Mouse (Mus musculus): Measurements from ENCODE around the gene Cdh13. TPM values are rescaled to one million over a fixed set of nuclear protein-coding genes. Genes with fewer than 3 reads are reported as not detected.

Cdh13 gene
- polyA plus RNA-seq, 1 experiment from 2014 or later = 50.0 TPM

DNA sequence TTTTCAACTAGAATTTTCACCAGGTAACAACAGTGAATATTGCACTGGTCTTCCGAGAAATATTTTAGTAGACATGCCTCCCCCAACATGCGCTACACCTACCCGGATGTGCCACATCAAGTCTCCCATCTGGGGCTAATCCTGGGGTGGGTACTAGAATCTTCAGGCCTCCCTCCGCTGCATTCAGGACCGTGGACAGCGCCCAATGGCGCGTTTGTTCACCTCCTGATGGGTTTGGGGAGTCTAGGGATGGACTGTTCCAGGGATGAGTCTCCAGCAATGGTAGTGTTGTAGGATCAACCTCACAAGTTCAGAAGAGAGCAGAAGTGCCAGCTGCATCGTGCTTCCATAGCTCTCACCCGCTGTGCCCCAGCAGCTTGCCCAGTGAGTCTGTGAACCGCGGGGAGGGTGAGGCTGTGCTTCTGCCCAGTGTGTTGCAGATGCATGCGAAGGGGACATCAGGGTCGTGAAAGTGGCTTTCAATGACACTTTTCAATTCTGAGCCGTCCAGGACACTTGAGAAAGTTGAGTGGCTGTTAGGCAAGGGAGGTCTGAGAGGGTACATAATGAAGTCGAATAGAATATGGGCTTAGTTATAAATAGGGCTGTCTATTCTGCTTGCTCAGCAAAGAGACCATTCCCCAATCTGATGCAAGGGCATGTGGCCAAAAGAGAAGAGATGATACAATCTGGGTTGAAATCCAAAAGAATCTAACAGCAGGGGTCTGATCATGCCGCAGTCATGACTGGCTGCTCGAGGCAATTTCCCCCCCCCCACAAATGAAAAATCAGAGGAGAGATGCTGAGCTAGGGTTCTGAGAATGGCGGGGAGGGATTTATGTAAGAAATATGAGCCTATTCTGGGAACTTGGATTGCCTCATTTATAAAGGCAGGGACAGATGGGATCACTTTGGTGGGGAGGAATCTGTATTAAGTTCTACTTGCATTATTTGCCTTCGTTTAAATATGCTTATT is 668.5 kb downstream of the Cdh13 start:
- no peak overlapping the region for H3K9ac ChIP-seq
- H3K4me2 ChIP-seq = no peak overlapping the region
- H3K27me3 ChIP-seq (replicated peaks) = no peaks in the 10 kb centered on the region
- H3K4me3 ChIP-seq = no peak overlapping the region
- ATAC-seq (ENCODE audit: extremely low read depth, insufficient number of reproducible peaks, low FRiP score, low TSS enrichment) = no peak
- 53% methylated on average over 20 of the region's 20 CpGs for WGBS
- H3K9me3 ChIP-seq = no peaks in the 10 kb centered on the region
- H3K27ac ChIP-seq (replicated peaks) = no peak overlapping the region
- H3K36me3 ChIP-seq = no peaks in the 10 kb centered on the region
- H3K4me1 ChIP-seq = no peaks in the 10 kb centered on the region

GRCm38 (mm10) chr8:118956109-118956508 is 672.6 kb downstream of the Cdh13 start:
- no peaks in the 10 kb centered on the region for H3K36me3 ChIP-seq
- 83% methylated on average over 3 of the region's 3 CpGs for WGBS
- ATAC-seq (ENCODE audit: extremely low read depth, insufficient number of reproducible peaks, low FRiP score, low TSS enrichment) = no peak
- H3K9me3 ChIP-seq = no peaks in the 10 kb centered on the region
- no peak overlapping the region for H3K27ac ChIP-seq (replicated peaks)
- no peaks in the 10 kb centered on the region for H3K27me3 ChIP-seq (replicated peaks)
- H3K4me2 ChIP-seq = no peak overlapping the region
- H3K4me3 ChIP-seq = no peak overlapping the region
- H3K9ac ChIP-seq = no peak overlapping the region
- H3K4me1 ChIP-seq = no peaks in the 10 kb centered on the region

- no peak overlapping the region for H3K4me2 ChIP-seq
- H3K9me3 ChIP-seq = no peaks in the 10 kb centered on the region
- no peaks in the 10 kb centered on the region for H3K36me3 ChIP-seq
- H3K9ac ChIP-seq = no peak overlapping the region
- H3K27me3 ChIP-seq (replicated peaks) = no peaks in the 10 kb centered on the region
- H3K4me1 ChIP-seq = no peaks in the 10 kb centered on the region
- no peak overlapping the region for H3K27ac ChIP-seq (replicated peaks)
- no peak overlapping the region for H3K4me3 ChIP-seq
- 78% methylated on average over 15 of the region's 15 CpGs for WGBS
- no peak for ATAC-seq (ENCODE audit: extremely low read depth, insufficient number of reproducible peaks, low FRiP score, low TSS enrichment)
These were observed 678.5 kb downstream of the Cdh13 start for GRCm38 (mm10) chr8:118961877-118962545.

- Histone ChIP-seq H3K9ac (no peak overlapping the region), H3K27ac (replicated peaks) (no peak overlapping the region), H3K27me3 (replicated peaks) (no peaks in the 10 kb centered on the region), H3K4me2 (no peak overlapping the region), H3K9me3 (no peaks in the 10 kb centered on the region), H3K4me1 (no peaks in the 10 kb centered on the region), H3K36me3 (no peaks in the 10 kb centered on the region), H3K4me3 (no peak overlapping the region)
- 85% methylated on average over 15 of the region's 15 CpGs for WGBS
- ATAC-seq (ENCODE audit: extremely low read depth, insufficient number of reproducible peaks, low FRiP score, low TSS enrichment) = no peak
These were observed 681.7 kb downstream of the Cdh13 start for GRCm38 (mm10) chr8:118965101-118965840.

DNA sequence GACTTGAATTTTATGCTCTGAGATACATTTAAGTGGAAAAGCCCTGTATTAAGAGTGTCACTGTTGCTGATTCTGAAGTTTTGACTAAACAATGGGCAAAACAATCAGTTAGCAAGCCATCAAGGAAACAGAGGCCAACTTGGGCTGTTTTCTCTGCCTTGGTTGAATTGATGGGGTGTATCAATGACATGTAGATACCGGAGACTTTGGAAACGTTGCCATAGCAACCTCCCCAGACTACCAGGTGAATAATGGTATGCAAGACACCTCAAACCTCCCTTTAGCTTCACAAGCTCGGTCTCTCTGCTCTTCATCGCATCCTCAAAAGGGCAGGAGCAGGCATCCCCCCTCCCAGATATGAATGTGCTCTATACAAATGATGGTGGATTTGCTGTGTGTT is 685.4 kb downstream of the Cdh13 start:
- Histone ChIP-seq H3K27ac (replicated peaks) (no peak overlapping the region), H3K9ac (no peak overlapping the region), H3K27me3 (replicated peaks) (no peaks in the 10 kb centered on the region), H3K36me3 (no peaks in the 10 kb centered on the region), H3K9me3 (no peaks in the 10 kb centered on the region), H3K4me2 (no peak overlapping the region), H3K4me3 (no peak overlapping the region), H3K4me1 (no peaks in the 10 kb centered on the region)
- 73% methylated on average over 4 of the region's 4 CpGs for WGBS
- ATAC-seq (ENCODE audit: extremely low read depth, insufficient number of reproducible peaks, low FRiP score, low TSS enrichment) = no peak

DNA sequence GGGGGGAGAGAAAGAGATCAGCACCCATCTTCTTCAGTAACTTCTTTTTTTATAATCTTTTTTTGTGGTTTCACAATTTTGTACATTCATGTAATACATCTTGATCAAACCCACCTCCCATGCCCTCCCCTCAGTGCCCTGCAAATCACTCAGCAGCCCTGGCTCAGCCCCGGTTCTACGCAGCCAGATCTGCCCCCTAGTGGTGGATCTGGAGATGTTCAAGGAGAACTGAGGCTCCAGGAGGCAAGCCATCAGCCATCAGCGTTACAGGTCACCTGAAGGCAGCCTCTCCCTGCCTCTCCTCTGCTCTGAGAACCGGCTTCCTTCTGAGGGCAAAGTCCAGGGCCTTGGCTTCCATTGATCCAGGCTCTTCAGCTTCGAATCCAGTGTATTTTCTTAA is 696.3 kb downstream of the Cdh13 start:
- no peaks in the 10 kb centered on the region for H3K36me3 ChIP-seq
- no peak for ATAC-seq (ENCODE audit: extremely low read depth, insufficient number of reproducible peaks, low FRiP score, low TSS enrichment)
- 20% methylated on average over 5 of the region's 5 CpGs for WGBS
- H3K27me3 ChIP-seq (replicated peaks) = no peaks in the 10 kb centered on the region
- no peak overlapping the region for H3K4me2 ChIP-seq
- H3K9me3 ChIP-seq = 0 out of 2 replicates have a peak, but pooled peaks cover 3% of the 10 kb centered on the region
- no peak overlapping the region for H3K27ac ChIP-seq (replicated peaks)
- no peak overlapping the region for H3K4me3 ChIP-seq
- no peak overlapping the region for H3K9ac ChIP-seq
- H3K4me1 ChIP-seq = no peaks in the 10 kb centered on the region

DNA sequence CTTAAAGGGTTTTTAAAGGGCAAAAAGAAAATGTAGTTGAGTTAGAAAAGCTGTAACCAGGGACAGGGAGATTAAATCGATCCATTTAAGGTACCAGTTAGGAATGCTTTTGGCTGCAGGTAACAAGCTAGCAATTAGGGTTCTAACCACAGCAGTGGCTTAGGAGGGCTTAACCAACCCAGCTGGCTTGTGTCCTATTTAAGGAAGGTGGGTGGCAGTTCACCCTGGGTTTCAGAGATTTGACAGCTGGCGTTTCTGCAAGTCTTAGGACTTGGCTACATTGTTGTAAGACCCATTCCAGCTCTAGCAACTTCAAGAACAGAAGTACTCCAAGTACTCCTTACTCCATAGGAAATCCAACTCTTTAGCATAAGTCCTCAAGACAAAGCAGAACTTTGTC is 700.2 kb downstream of the Cdh13 start:
- Histone ChIP-seq H3K27ac (replicated peaks) (no peak overlapping the region), H3K9me3 (0 out of 2 replicates have a peak, but pooled peaks cover 3% of the 10 kb centered on the region), H3K9ac (no peak overlapping the region), H3K4me3 (no peak overlapping the region), H3K4me1 (peaks cover 3% of the 10 kb centered on the region; the same call in 1 of the 2 replicates), H3K27me3 (replicated peaks) (no peaks in the 10 kb centered on the region), H3K4me2 (no peak overlapping the region), H3K36me3 (no peaks in the 10 kb centered on the region)
- no peak for ATAC-seq (ENCODE audit: extremely low read depth, insufficient number of reproducible peaks, low FRiP score, low TSS enrichment)
- WGBS = 62% methylated on average over 2 of the region's 2 CpGs

- H3K36me3 ChIP-seq = no peaks in the 10 kb centered on the region
- no peak overlapping the region for H3K27ac ChIP-seq (replicated peaks)
- ATAC-seq (ENCODE audit: extremely low read depth, insufficient number of reproducible peaks, low FRiP score, low TSS enrichment) = no peak
- H3K9me3 ChIP-seq = 0 out of 2 replicates have a peak, but pooled peaks cover 8% of the 10 kb centered on the region
- H3K9ac ChIP-seq = no peak overlapping the region
- H3K4me2 ChIP-seq = no peak overlapping the region
- no peaks in the 10 kb centered on the region for H3K27me3 ChIP-seq (replicated peaks)
- peaks cover 3% of the 10 kb centered on the region; the same call in 1 of the 2 replicates for H3K4me1 ChIP-seq
- 25% methylated on average over 1 of the region's 1 CpGs for WGBS
- no peak overlapping the region for H3K4me3 ChIP-seq
These were observed 703.3 kb downstream of the Cdh13 start for GRCm38 (mm10) chr8:118986796-118987195.

DNA sequence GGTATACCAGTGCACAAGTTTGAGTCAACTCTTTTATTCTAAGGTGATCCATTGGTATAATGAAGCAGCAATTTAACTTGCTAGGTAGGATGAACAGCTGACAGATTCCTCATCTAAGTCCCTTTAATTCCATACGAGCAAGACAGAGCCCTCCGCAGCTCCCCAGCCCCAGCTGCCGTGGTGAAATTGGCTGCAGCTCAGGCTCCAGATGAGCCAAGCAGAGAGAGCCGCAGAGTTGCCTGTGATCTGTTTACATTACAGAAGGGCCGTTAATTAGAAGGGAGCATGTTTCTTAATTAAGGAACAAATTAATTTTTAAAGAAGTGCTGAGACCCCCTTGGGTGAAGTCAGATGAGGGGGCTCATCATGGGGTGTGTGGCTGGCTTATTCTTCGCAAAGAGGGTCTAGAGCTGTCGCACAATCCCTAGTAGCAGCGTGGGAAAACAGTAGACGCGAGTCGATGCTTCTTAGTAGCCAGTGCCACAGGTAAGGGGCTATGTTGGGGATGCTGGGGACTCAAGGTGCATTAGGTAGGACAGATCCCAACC is 712.2 kb downstream of the Cdh13 start:
- 77% methylated on average over 11 of the region's 11 CpGs for WGBS
- no peak for ATAC-seq (ENCODE audit: extremely low read depth, insufficient number of reproducible peaks, low FRiP score, low TSS enrichment)
- Histone ChIP-seq H3K9me3 (no peaks in the 10 kb centered on the region), H3K36me3 (no peaks in the 10 kb centered on the region), H3K27me3 (replicated peaks) (no peaks in the 10 kb centered on the region), H3K4me3 (no peak overlapping the region), H3K9ac (no peak overlapping the region), H3K4me2 (no peak overlapping the region), H3K4me1 (no peaks in the 10 kb centered on the region), H3K27ac (replicated peaks) (no peak overlapping the region)

- H3K4me3 ChIP-seq = no peak overlapping the region
- H3K4me1 ChIP-seq = no peaks in the 10 kb centered on the region
- H3K36me3 ChIP-seq = no peaks in the 10 kb centered on the region
- no peak overlapping the region for H3K9ac ChIP-seq
- H3K4me2 ChIP-seq = no peak overlapping the region
- H3K27me3 ChIP-seq (replicated peaks) = no peaks in the 10 kb centered on the region
- no peak for ATAC-seq (ENCODE audit: extremely low read depth, insufficient number of reproducible peaks, low FRiP score, low TSS enrichment)
- 73% methylated on average over 1 of the region's 1 CpGs for WGBS
- H3K27ac ChIP-seq (replicated peaks) = no peak overlapping the region
- H3K9me3 ChIP-seq = no peaks in the 10 kb centered on the region
These were observed 717.1 kb downstream of the Cdh13 start for GRCm38 (mm10) chr8:119000595-119000994.

DNA sequence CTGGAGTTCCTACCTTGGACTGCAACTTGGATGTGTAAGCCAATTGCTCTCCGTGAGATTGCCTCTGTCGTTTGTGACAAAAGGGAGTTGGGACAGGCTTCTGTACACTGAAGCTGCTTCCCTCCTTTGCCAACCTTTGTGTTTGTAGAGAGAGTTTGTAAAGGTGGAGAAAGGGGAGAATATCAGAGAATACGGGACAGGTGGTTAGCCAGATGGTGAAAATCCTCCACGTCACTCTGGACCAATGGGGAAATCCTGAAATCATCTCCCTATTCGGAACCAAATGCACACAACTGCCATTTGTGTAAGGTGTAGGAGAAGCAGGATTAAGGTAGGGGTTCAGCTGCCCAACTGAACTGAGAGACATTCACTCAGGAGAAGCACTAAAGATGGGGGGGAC is 721.3 kb downstream of the Cdh13 start:
- Histone ChIP-seq H3K36me3 (no peaks in the 10 kb centered on the region), H3K27me3 (replicated peaks) (no peaks in the 10 kb centered on the region), H3K4me2 (no peak overlapping the region), H3K27ac (replicated peaks) (no peak overlapping the region), H3K9me3 (no peaks in the 10 kb centered on the region), H3K4me1 (no peaks in the 10 kb centered on the region), H3K9ac (no peak overlapping the region), H3K4me3 (no peak overlapping the region)
- no peak for ATAC-seq (ENCODE audit: extremely low read depth, insufficient number of reproducible peaks, low FRiP score, low TSS enrichment)
- 84% methylated on average over 5 of the region's 5 CpGs for WGBS
